Mouse (Mus musculus) intestine, postnatal 0 days (tissue): ENCODE measurements at regions not wholly inside any gene's neighbourhood (a gene's known extent, or its start where the extent isn't known, plus 50 kb on each side); places are given as distances from the start of the nearest gene placed in this dataset.

ENCODE experiments used
- ATAC-seq: fragments of 200-750 bp; cut with Nextera tagmentation; 2 replicates; pipeline ENCODE4 v1.8.0; 2017; ENCODE audit warnings: mild to moderate bottlenecking, moderate TSS enrichment, moderate library complexity
- H3K27ac ChIP-seq: fragments of 300-500 bp; sonication (generic); 2 replicates; pipeline ENCODE4 v1.5.1; 2014; ENCODE audit warnings: mild to moderate bottlenecking, low read depth, low read length, moderate library complexity
- H3K27me3 ChIP-seq: fragments of 300-500 bp; sonication (generic); replicated peaks from 2 replicates; pipeline ENCODE4 v1.6.1; 2014; ENCODE audit warnings: low read length, mixed read lengths; ENCODE audit not compliant: control insufficient read depth, insufficient read depth
- H3K36me3 ChIP-seq: fragments of 300-500 bp; sonication (generic); 2 replicates; pipeline ENCODE4 v1.6.1; 2014; ENCODE audit warnings: mild to moderate bottlenecking, moderate library complexity; ENCODE audit not compliant: control insufficient read depth, insufficient read depth
- H3K4me1 ChIP-seq: fragments of 300-500 bp; sonication (generic); replicated peaks from 2 replicates; pipeline ENCODE4 v1.6.1; 2014; ENCODE audit warnings: antibody characterized with exemption, low read length, mixed read lengths; ENCODE audit not compliant: control insufficient read depth, insufficient read depth
- H3K4me2 ChIP-seq: fragments of 300-500 bp; sonication (generic); replicated peaks from 2 replicates; pipeline ENCODE4 v1.6.1; 2014; ENCODE audit warnings: low read depth, mild to moderate bottlenecking, moderate library complexity
- H3K4me3 ChIP-seq: fragments of 300-500 bp; sonication (generic); 2 replicates; pipeline ENCODE4 v1.5.1; 2014; ENCODE audit warnings: low read depth, low read length
- H3K9ac ChIP-seq: fragments of 300-500 bp; sonication (generic); 2 replicates; pipeline ENCODE4 v1.6.1; 2014; ENCODE audit warnings: mild to moderate bottlenecking, low read depth, low read length
- H3K9me3 ChIP-seq: fragments of 300-500 bp; sonication (generic); 2 replicates; pipeline ENCODE4 v1.6.1; 2016; ENCODE audit warnings: mixed run types; ENCODE audit not compliant: control insufficient read depth
- CTCF ChIP-seq: sonication (generic); IDR thresholded peaks from 2 replicates; pipeline ENCODE4 v1.5.1; 2016; ENCODE audit warnings: low read depth, mild to moderate bottlenecking, control low read depth, antibody characterized with exemption, moderate library complexity
- WGBS: fragments of 180-500 bp; shearing (Covaris S2); extraction: QIAGEN DNeasy Blood & Tissue Kit; methylation state at CpG from one replicate; pipeline ENCODE4 v1.1.7; 2014; 5-methylcytosine and 5-hydroxymethylcytosine counted together

DNA sequence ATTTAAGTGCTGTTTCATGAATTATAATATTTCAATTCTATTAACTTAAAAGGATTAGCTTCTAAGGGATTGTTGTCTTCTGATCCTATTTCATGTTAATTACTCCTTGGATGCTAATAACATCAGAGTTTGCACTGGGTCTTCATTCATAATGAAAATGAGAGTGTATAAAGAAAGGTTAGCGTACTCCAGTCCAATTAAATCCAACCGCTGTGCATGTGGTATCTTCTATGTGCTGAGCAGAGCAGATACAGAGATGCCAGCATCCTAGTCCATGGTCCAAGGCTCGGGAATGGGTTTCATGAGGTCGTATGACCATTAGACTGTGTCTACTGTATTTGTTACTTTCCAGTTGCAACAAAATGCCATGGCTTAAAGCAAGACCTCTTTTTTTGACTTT is 307.5 kb downstream of the Bbx start:
- no peaks in the 10 kb centered on the region for H3K9me3 ChIP-seq
- H3K9ac ChIP-seq, result no peak overlapping the region
- no peak overlapping the region for H3K4me2 ChIP-seq
- no peak for TF ChIP-seq CTCF
- WGBS, result 93% methylated on average over 4 of the region's 4 CpGs
- no peaks in the 10 kb centered on the region for H3K27me3 ChIP-seq
- no peaks in the 10 kb centered on the region for H3K4me1 ChIP-seq
- no peak for ATAC-seq
- no peak overlapping the region for H3K27ac ChIP-seq
- no peak overlapping the region for H3K4me3 ChIP-seq
- no peaks in the 10 kb centered on the region for H3K36me3 ChIP-seq

GRCm38 (mm10) chr16:50125564-50125963 is 306.6 kb downstream of the Bbx start:
- Histone ChIP-seq H3K9me3 (no peaks in the 10 kb centered on the region), H3K36me3 (no peaks in the 10 kb centered on the region), H3K9ac (no peak overlapping the region), H3K4me3 (no peak overlapping the region), H3K4me1 (no peaks in the 10 kb centered on the region), H3K27me3 (no peaks in the 10 kb centered on the region), H3K27ac (no peak overlapping the region), H3K4me2 (no peak overlapping the region)
- no peak for ATAC-seq
- no peak for TF ChIP-seq CTCF
- WGBS, result 40% methylated on average over 5 of the region's 5 CpGs

- H3K9me3 ChIP-seq, result no peaks in the 10 kb centered on the region
- no peak overlapping the region for H3K4me2 ChIP-seq
- no peak overlapping the region for H3K4me3 ChIP-seq
- no peaks in the 10 kb centered on the region for H3K4me1 ChIP-seq
- H3K9ac ChIP-seq, result no peak overlapping the region
- H3K27me3 ChIP-seq, result no peaks in the 10 kb centered on the region
- H3K36me3 ChIP-seq, result no peaks in the 10 kb centered on the region
- TF ChIP-seq CTCF, result no peak
- ATAC-seq, result no peak
- no peak overlapping the region for H3K27ac ChIP-seq
- WGBS, result 94% methylated on average over 2 of the region's 2 CpGs
Observed at GRCm38 (mm10) chr16:50131406-50131805, 300.8 kb downstream of the Bbx start.
